Mouse (Mus musculus): ENCODE measurements around the gene Coro1c. TPM values are rescaled to one million over a fixed set of nuclear protein-coding genes. Genes with fewer than 3 reads are reported as not detected.

Coro1c gene
- polyA plus RNA-seq, 1 experiment from 2014 or later: 230 TPM

DNA sequence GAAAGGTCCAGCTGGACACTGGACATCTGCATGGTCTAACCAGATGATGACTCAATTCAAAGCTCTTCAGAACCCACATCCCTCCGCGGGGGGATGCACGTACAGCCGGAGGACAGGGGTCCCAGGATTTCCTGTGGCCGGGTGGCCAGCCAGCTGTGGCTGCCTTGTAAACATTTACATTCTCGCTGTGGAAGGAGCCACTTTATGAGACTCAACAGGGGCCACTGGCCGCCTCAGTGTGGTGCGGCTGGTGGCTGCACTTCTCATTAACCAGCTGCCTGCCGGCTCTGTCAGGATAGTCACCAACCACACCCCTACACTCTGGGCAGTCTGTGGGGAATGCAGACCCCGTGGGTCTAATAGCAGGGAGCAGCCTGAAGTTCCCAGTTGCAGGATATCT, 102.1 kb downstream of the Coro1c start:
- Histone ChIP-seq H3K4me1 (replicated peaks; ENCODE audit: control insufficient read depth, insufficient read depth, low read length) (no peaks in the 10 kb centered on the region), H3K9me3 (ENCODE audit: control insufficient read depth, low read length) (peaks cover 5% of the 10 kb centered on the region; the same call in 1 of the 2 replicates), H3K4me3 (replicated peaks; ENCODE audit: low read length) (no peak overlapping the region), H3K27ac (ENCODE audit: low read length) (no peak overlapping the region), H3K27me3 (replicated peaks; ENCODE audit: control insufficient read depth, insufficient read depth, low read length) (no peaks in the 10 kb centered on the region), H3K9ac (replicated peaks; ENCODE audit: low read depth, low read length) (no peak overlapping the region), H3K36me3 (ENCODE audit: control insufficient read depth, insufficient read depth) (no peaks in the 10 kb centered on the region), H3K4me2 (ENCODE audit: low read length) (no peak overlapping the region)
- ATAC-seq: no peak
- 56% methylated on average over 10 of the region's 10 CpGs for WGBS

DNA sequence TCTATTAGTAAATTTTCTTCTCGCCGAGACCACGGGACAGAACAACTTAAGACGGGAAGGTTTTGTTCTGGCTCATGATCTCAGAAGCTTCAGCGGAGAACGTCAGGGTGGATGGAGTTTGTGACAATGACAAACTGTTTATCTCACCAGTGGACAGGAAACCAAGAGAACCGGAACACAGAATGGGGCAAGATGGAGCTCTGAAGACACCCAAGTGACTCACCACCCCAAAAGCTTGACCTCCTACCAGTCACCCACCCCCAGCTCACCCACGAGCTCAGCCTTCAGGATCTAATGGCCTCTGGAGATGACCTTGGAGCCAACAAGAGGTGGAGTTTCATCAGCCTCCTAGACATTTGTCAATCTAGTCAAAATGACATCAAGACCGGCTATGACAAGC, 103.3 kb downstream of the Coro1c start:
- no peaks in the 10 kb centered on the region for H3K36me3 ChIP-seq (ENCODE audit: control insufficient read depth, insufficient read depth)
- WGBS: 90% methylated on average over 9 of the region's 9 CpGs
- no peaks in the 10 kb centered on the region for H3K27me3 ChIP-seq (replicated peaks; ENCODE audit: control insufficient read depth, insufficient read depth, low read length)
- ATAC-seq: no peak
- no peak overlapping the region for H3K9ac ChIP-seq (replicated peaks; ENCODE audit: low read depth, low read length)
- H3K4me1 ChIP-seq (replicated peaks; ENCODE audit: control insufficient read depth, insufficient read depth, low read length): peaks cover 2% of the 10 kb centered on the region; the same call in 1 of the 2 replicates
- no peak overlapping the region for H3K4me2 ChIP-seq (ENCODE audit: low read length)
- no peak overlapping the region for H3K4me3 ChIP-seq (replicated peaks; ENCODE audit: low read length)
- H3K27ac ChIP-seq (ENCODE audit: low read length): no peak overlapping the region
- no peaks in the 10 kb centered on the region for H3K9me3 ChIP-seq (ENCODE audit: control insufficient read depth, low read length)

- Histone ChIP-seq H3K27ac (ENCODE audit: low read length) (no peak overlapping the region), H3K36me3 (ENCODE audit: control insufficient read depth, insufficient read depth) (no peaks in the 10 kb centered on the region), H3K9me3 (ENCODE audit: control insufficient read depth, low read length) (no peaks in the 10 kb centered on the region), H3K4me3 (replicated peaks; ENCODE audit: low read length) (no peak overlapping the region), H3K27me3 (replicated peaks; ENCODE audit: control insufficient read depth, insufficient read depth, low read length) (no peaks in the 10 kb centered on the region), H3K9ac (replicated peaks; ENCODE audit: low read depth, low read length) (no peak overlapping the region), H3K4me2 (ENCODE audit: low read length) (no peak overlapping the region), H3K4me1 (replicated peaks; ENCODE audit: control insufficient read depth, insufficient read depth, low read length) (peaks cover 4% of the 10 kb centered on the region; the same call in 1 of the 2 replicates)
- 64% methylated on average over 7 of the region's 7 CpGs for WGBS
- no peak for ATAC-seq
Measured at GRCm38 (mm10) chr5:113804395-113804966, 104.1 kb downstream of the Coro1c start.

- 0% methylated on average over 11 of the region's 11 CpGs for WGBS
- H3K27ac ChIP-seq (ENCODE audit: low read length): no peak within 1 kb of the TSS
- H3K4me1 ChIP-seq (replicated peaks; ENCODE audit: control insufficient read depth, insufficient read depth, low read length): peaks cover 4% of the 10 kb centered on the region
- no peak within 1 kb of the TSS for H3K4me2 ChIP-seq (ENCODE audit: low read length)
- no peaks in the 10 kb centered on the region for H3K36me3 ChIP-seq (ENCODE audit: control insufficient read depth, insufficient read depth)
- H3K9me3 ChIP-seq (ENCODE audit: control insufficient read depth, low read length): no peaks in the 10 kb centered on the region
- peak; percentile 54 for ATAC-seq
- H3K27me3 ChIP-seq (replicated peaks; ENCODE audit: control insufficient read depth, insufficient read depth, low read length): peaks cover 5% of the 10 kb centered on the region; the same call in 1 of the 2 replicates
- no peak within 1 kb of the TSS for H3K4me3 ChIP-seq (replicated peaks; ENCODE audit: low read length)
- no peak within 1 kb of the TSS; the same call in 1 of the 2 replicates for H3K9ac ChIP-seq (replicated peaks; ENCODE audit: low read depth, low read length)
Measured at GRCm38 (mm10) chr5:113800280-113800679, 108.3 kb downstream of the Coro1c start, which contains the start of gene Tmem119. Tmem119 (minus strand) TSS chr5:113800516.

- Histone ChIP-seq H3K9me3 (ENCODE audit: control insufficient read depth, low read length) (no peaks in the 10 kb centered on the region), H3K27me3 (replicated peaks; ENCODE audit: control insufficient read depth, insufficient read depth, low read length) (peaks cover 5% of the 10 kb centered on the region; the same call in 1 of the 2 replicates), H3K4me2 (ENCODE audit: low read length) (no peak overlapping the region), H3K27ac (ENCODE audit: low read length) (no peak overlapping the region), H3K36me3 (ENCODE audit: control insufficient read depth, insufficient read depth) (no peaks in the 10 kb centered on the region), H3K9ac (replicated peaks; ENCODE audit: low read depth, low read length) (no peak overlapping the region; the same call in 1 of the 2 replicates), H3K4me1 (replicated peaks; ENCODE audit: control insufficient read depth, insufficient read depth, low read length) (peaks cover 4% of the 10 kb centered on the region), H3K4me3 (replicated peaks; ENCODE audit: low read length) (no peak overlapping the region)
- peak; percentile 23; the same call in 1 of the 2 replicates for ATAC-seq
- WGBS: 46% methylated on average over 5 of the region's 5 CpGs
Measured at GRCm38 (mm10) chr5:113799691-113800090, 108.9 kb downstream of the Coro1c start.

- Histone ChIP-seq H3K27me3 (replicated peaks; ENCODE audit: control insufficient read depth, insufficient read depth, low read length) (peaks cover 5% of the 10 kb centered on the region; the same call in 1 of the 2 replicates), H3K9me3 (ENCODE audit: control insufficient read depth, low read length) (no peaks in the 10 kb centered on the region), H3K4me2 (ENCODE audit: low read length) (no peak overlapping the region), H3K36me3 (ENCODE audit: control insufficient read depth, insufficient read depth) (no peaks in the 10 kb centered on the region), H3K27ac (ENCODE audit: low read length) (no peak overlapping the region), H3K9ac (replicated peaks; ENCODE audit: low read depth, low read length) (no peak overlapping the region), H3K4me1 (replicated peaks; ENCODE audit: control insufficient read depth, insufficient read depth, low read length) (peaks cover 4% of the 10 kb centered on the region), H3K4me3 (replicated peaks; ENCODE audit: low read length) (no peak overlapping the region)
- no peak for ATAC-seq
- WGBS: 86% methylated on average over 9 of the region's 9 CpGs
Measured at GRCm38 (mm10) chr5:113798525-113798924, 110.0 kb downstream of the Coro1c start.

DNA sequence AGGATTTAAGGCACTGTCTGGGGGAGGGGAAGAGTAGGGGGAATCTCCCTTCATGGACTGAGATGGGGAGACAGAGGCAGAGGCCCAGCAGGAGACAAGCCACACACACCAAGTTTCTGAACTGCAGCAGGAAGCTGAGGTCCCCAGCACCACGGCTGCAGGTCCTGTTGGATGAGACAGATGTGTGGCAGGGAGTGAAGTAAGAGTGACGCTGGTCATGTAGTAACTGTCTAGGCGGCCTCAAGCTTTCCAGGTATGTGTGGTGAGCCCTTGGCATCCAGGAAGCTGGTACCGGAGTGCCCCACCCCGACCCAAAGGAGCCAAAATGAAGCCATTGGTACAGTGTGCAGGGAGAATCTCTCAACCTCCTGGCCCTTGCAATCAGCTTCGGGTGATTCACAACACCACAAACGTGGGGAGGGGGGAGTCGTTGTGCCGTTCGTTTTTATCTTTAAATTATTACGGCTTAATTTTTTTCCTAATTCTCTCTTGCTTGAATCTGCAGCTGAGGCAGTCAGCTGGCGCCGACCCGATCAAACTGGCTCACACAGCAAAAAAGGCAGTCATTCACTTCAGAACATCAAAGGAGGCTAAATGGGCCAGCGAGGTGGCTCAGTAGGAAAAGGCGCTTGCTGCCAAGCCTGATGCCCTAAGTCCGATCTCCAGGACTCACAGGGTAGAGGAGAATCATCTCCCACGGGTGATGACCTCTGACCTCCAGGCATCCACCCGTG, 111.2 kb downstream of the Coro1c start:
- no peak for ATAC-seq

DNA sequence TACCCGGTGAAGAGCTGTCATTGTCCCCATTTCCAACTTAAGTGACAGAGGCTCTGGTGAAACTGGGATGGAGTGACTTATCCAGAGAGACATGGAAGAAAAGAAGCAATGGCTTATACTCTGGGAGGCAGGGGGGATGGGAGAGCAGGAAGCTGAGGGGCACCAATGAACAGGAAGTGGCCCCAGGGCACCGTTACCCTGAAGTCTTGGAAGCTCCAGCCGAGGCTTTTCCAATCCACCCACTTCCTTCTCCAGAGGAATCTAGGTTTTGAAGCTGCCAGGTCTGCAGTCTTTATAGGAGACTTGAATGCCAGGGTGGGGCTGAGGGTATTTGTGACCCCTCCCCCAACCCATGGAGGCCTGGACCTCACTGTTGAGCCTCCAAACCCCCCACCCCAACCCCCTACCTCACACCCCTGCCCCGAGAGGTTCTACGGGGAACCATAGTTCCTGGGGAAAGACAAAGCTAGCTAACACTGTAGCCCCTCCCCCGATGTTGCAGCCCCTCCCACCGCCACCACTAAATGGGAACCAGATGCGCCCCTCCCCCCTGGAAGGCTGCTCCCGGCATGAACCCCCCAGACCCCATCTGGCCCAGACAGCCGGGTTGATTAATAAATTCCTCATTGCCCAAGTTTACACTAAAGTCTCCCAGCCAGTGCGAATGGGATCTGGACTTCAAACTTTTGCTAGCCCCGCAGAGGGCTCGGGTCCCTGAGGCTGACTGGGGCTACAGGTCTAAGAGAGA, 112.0 kb downstream of the Coro1c start:
- Histone ChIP-seq H3K27me3 (replicated peaks; ENCODE audit: control insufficient read depth, insufficient read depth, low read length) (peaks cover 5% of the 10 kb centered on the region; the same call in 1 of the 2 replicates), H3K9ac (replicated peaks; ENCODE audit: low read depth, low read length) (no peak overlapping the region), H3K4me2 (ENCODE audit: low read length) (no peak overlapping the region), H3K4me3 (replicated peaks; ENCODE audit: low read length) (no peak overlapping the region), H3K4me1 (replicated peaks; ENCODE audit: control insufficient read depth, insufficient read depth, low read length) (peaks cover 4% of the 10 kb centered on the region), H3K27ac (ENCODE audit: low read length) (no peak overlapping the region), H3K9me3 (ENCODE audit: control insufficient read depth, low read length) (no peaks in the 10 kb centered on the region), H3K36me3 (ENCODE audit: control insufficient read depth, insufficient read depth) (no peaks in the 10 kb centered on the region)
- WGBS: 10% methylated on average over 13 of the region's 13 CpGs
- no peak for ATAC-seq

More for the DNA sequence above, 111.2 kb downstream of the Coro1c start:
- no peak overlapping the region for H3K9ac ChIP-seq (replicated peaks; ENCODE audit: low read depth, low read length)
- H3K27me3 ChIP-seq (replicated peaks; ENCODE audit: control insufficient read depth, insufficient read depth, low read length): peaks cover 5% of the 10 kb centered on the region; the same call in 1 of the 2 replicates
- H3K27ac ChIP-seq (ENCODE audit: low read length): no peak overlapping the region
- no peaks in the 10 kb centered on the region for H3K9me3 ChIP-seq (ENCODE audit: control insufficient read depth, low read length)
- H3K4me1 ChIP-seq (replicated peaks; ENCODE audit: control insufficient read depth, insufficient read depth, low read length): peaks cover 4% of the 10 kb centered on the region
- WGBS: 11% methylated on average over 19 of the region's 19 CpGs
- no peak overlapping the region for H3K4me3 ChIP-seq (replicated peaks; ENCODE audit: low read length)
- H3K36me3 ChIP-seq (ENCODE audit: control insufficient read depth, insufficient read depth): no peaks in the 10 kb centered on the region
- H3K4me2 ChIP-seq (ENCODE audit: low read length): no peak overlapping the region

All from forebrain, embryonic 16.5 days (tissue).